Mouse (Mus musculus) induced T-regulatory cell, adult 2 months (primary cell): ENCODE measurements around the gene Gfm2.
"Not testable (repeated sequence)": the region's sequence is repeated elsewhere in the genome, so short reads cannot be mapped to it uniquely, and the experiment has no call there.

ENCODE experiments used
- DNase-seq: peaks from one replicate; pipeline ENCODE4 v3.0.0-alpha.2; 2012; ENCODE audit warnings: low read depth

Gene Gfm2

DNA sequence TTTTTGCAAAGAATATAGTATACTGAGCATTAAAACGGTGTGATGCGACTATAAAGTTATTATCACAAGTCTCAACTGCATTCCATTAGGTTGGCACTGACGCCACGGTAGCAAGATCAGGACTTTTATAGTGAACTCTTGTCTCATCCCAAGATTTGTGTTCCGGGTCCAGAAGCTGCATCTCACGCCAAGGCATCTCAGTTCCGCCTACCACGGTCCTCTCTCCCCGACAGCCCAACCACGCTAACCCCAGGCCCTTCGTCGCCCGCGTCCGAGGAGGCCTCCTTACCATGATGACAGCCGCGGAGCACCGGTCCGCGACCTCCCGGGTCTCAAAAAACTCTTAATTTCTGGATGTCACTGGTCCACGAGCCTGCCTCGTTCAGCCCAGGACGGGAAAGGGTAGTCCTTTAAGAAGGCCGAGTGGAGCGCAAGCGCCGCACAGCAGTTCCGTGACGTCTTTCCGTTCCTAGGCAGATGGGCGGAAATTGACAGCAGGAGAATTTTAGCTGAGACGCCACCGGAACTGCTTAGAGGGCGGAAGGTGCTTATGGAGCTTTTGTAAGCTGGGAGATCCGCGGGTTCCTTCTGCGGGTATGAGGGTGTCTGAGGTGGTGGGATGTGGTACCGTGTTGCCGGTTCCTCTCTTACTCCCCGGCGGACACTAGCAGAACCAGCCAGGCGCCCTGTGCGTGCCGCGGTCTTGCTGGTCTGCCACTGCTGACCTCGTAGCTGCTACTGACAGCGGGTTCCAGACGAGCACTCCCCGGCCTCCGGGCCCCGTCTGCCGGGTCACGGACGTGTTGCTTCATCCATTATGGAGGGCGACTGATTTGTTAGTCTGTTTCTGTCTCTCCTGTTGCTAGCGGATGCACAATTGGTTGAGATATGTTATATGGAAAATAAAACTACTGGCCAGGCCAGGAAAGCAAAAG lies at the start of gene Gfm2, which contains the start of gene Nsa2:
Gene Gfm2, plus strand, starts transcription at position 472 of the 935 bp plus-strand sequence.
Gene Nsa2, minus strand, starts transcription at position 472 of the 935 bp plus-strand sequence.
- DNase-seq: peak; percentile 97

DNA sequence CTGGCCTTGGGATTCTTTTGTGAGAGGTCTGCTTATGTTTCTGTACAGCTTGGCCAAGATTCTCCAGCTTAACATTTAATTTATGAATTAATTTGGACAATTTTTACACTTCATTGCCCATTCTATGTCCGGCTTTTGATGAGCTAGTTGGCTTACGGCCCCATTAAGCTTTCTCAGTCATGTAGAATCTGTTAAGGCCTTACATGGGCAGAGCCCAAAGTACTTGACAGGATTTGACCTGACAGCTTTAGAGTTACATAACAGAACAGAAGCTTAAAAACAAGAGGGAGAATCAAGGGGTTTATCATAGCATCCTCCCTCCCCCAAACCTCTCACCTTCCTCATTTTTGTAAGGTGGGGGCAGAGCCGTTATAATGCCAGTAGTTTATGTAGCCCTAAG lies 49.6 kb upstream of the Gfm2 start:
- no peak for DNase-seq

DNA sequence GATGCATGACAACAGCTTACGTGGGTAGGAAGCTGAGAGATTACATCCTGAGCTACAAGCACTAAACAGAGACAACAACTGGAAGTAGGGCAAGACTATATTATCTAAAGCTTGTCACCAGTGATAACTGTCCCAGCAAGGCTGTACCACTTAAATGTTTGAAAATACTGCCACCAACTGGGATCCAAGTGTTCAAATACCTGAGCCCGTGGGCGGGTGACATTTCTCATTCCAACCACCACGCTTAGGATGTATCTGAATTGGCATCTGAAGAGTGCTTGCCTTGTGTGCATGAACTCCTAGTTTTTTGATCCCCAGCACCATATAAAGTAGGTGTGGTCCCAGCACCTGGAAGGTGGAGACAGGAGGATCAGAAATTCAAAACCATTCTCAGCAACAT lies 42.0 kb upstream of the Gfm2 start:
- DNase-seq: no peak

DNA sequence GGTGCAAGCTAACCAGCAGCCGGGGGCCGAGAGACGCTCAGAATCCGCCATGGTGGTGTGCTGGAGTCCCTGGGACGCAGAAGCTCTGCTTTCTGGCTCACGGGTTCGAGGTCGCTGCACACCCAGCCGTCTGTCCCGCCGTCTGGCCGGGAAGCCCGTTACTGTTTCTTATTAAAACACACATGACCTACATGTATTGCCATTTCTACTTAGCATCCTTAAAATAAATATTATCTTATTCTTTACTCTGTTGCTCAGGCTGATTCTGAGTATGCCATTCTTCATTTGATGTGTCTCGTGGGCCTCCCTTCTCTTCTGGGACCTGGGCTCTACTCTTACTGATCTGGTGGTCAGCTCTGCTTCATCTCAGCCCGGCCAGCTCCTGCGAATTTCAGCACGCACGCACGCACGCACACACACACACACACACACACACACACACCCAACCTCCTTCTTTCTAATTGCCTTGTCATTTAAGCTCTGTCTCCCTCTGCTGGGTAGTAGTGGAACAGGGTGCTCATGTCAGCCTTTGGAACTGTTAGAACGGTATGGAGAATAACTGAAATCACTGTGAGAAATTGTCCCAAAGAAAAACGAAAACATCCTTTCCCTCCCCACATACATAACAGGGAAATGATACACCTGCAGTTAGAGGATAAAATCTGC lies 38.4 kb upstream of the Gfm2 start, which contains the start of gene Gm6169:
Gene Gm6169, minus strand, starts transcription at position 51 of the 666 bp plus-strand sequence.
- DNase-seq: peak; percentile 48

DNA sequence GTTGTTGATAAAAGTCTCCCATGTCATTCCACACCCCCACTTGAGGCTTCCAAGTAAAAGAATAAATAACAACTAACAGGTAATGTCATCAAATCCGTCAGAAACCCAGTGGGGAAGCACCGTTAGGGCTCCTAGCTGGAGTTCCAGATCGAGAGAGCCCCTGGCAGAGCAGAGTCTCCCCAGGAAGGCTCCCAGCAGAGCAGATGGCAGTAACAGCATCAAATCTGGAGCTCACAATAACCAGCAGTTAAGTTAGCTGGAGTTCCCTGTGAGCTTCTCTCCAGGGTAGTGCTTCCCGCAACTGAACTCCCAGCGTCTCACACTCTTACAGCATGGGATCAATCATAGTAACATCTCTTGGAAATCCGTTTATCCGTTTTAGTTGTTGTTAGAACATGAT lies 32.7 kb upstream of the Gfm2 start:
- DNase-seq: no peak

DNA sequence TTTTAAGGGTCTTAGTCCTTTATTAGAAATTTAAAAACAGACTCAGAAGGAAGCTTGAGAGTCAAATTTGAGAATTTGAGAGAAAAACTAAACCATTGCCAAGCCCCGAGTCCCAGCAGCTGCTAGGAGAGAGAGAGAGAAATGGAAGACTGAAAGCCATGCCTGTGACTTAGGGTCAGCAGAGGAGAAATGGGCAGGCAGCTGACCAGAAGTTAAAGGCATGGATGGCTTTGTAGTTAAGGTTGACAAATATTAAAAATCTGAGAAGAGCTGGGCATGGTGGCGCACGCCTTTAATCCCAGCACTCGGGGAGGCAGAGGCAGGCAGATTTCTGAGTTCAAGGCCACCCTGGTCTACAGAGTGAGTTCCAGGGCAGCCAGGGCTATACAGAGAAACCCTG lies 30.0 kb upstream of the Gfm2 start:
- not testable (repeated sequence) for DNase-seq

DNA sequence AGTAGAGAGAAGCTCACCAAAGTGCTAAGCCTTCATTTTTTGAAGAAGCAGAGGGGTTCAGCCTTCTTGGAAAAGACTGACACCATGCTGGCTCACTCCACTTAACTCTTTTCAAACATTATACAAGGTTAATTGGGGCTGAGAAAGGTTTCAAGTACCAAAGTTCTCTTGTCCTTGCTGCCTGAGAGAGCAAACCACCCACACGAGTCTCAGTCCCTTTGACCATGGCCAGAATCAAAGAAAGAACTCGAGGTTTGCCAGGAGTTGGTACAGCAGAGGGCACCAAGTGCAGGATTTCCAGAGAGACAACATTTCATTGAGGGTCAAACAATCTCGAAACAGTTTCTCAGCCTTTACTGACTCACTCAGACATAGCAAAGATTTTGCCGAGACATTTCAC lies 28.7 kb upstream of the Gfm2 start:
- no peak for DNase-seq

DNA sequence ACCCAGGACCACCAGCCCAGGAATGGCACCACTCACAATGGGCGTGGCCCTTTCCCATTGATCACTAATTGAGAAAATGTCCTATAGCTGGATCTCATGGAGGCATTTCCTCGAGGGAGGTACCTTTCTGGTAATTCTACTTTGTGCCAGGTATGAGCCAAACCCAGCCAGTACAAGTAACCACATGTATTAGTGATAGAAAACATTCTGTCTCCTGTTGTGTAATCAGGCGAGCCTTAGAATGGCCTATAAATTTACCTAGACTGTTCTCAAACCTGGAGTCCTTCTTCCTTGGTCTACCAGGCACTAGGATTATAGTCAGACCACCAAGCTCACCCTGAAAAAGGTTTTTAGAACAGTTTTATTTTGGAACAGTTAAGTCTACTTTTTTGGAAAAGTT lies 16.4 kb upstream of the Gfm2 start:
- DNase-seq: no peak

DNA sequence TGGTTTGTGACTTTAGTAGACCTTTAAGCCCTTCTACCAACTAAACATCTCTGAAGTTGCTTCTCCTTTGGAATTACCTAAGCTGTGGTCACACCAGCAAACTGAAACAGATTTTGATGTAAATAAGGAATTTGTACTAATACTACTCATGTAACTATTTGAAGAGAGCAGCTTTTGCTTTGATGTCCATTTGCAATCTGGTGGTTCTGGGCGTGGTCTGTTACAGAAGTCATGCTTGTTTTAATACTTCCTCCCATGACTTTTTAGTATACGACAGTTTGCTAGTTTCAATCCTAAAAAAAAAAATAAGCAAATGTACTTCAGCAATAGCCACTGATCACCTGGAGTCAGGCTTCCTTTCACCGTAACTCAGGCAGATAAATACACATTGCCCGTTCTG lies 8.1 kb upstream of the Gfm2 start:
- DNase-seq: not testable (repeated sequence)

DNA sequence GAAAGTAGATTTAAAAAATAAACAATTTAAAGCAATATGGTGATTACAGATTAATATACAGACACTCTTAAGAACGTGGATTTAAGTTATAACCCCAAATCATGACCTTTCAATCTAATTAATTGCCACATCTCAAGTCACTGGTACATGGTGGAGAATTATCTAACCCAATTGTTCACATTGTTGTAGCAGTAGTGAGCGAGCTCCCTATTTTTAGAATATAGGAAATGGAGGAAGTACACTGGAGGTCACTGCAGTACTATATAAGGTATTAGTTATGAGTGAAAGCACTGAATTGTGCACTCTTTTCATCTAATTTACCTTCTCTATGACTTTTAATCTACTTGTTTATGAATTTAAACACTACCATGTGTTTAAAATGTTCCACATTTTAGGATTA lies 7.3 kb upstream of the Gfm2 start:
- DNase-seq: not testable (repeated sequence)

DNA sequence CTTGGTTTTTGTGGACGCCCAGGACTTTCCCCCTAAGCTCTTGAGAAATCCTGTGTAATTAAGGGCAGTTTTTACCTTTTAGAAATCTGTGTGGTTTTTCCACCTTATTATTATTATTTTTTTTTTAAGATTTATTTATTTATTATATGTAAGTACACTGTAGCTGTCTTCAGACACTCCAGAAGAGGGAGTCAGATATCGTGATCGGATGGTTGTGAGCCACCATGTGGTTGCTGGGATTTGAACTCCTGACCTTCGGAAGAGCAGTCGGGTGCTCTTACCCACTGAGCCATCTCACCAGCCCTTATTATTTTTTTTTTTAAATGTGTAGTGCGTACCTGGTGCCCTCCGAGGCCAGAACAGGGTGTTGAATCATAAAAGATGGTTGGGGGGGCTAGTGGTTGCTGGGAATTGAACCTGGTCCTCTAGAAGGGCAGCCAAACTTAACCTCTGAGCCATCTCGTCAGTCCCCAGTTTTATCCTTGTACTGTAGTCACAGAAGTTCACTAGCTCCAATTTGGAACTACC lies 731 bp downstream of the Gfm2 start:
- peak; percentile 20 for DNase-seq

DNA sequence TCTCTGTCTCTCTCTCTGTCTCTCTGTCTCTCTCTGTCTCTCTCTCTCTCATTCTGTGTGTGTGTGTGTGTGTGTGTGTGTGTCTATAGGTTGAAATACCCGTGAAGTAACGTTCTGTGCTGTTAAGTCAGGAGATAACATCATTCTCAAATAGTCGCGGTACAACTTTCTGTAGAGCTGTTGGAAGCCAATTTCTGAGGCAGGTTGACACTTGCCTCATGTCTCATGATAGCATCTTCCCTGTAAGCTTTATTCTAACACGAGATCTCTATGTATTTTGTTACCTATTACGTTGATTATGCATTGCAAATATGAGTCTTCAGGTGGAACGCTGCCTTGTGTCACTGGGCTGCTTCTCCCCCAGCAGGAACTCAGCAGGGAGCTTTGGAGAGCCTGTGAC lies 4.6 kb downstream of the Gfm2 start:
- no peak for DNase-seq

DNA sequence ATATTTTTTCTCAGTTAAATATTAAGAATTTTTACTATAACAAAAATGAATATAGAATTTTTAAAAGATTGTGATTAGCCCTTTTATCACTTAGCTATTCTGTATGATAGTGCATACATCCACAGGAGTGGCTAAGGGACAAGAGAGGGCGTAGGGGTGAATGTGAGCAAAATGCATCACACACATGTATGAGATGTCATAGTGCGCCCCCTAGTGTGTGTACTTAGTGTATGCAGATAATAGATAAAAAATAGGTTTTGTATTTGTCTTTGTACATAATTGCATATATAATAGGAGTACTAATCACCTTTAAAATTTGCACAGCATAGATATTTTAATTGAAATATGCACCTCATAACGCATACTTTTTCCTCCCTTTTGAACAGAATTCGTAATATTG lies 8.1 kb downstream of the Gfm2 start:
- peak; percentile 80 for DNase-seq

DNA sequence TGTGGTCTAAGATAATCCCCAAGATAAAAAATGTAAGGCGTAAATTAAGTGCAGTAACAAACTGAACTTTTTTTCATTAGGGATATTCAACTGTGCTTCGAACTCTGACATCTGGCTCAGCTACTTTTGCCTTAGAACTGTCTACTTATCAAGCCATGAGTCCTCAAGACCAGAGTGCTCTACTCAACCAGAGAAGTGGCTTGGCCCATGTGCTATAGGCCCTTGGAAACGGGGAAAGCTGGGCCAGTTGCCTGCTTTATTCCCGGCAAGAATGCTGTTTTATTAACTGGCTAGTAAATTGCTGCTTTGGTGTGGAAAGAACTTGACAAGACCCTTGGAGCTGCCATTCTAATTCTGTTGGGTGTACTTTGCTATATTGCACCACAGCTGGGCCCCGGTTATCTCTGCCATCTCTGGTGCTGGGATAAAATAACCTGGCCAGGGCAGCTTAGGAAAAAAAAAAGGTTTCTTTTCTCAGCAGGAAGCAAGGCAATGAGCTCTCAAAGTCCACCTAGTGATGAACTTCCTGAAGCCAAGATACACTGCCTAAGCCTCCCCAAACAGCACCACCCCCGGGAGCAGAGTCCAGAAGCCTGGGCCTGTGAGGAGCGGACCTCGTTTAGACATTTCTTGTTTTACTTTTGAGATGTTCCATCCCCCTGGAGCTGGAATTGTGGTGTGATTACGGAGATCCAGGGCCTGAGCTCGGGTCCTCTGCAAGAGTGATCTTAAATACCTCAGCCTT lies 38.0 kb downstream of the Gfm2 start:
- no peak for DNase-seq

DNA sequence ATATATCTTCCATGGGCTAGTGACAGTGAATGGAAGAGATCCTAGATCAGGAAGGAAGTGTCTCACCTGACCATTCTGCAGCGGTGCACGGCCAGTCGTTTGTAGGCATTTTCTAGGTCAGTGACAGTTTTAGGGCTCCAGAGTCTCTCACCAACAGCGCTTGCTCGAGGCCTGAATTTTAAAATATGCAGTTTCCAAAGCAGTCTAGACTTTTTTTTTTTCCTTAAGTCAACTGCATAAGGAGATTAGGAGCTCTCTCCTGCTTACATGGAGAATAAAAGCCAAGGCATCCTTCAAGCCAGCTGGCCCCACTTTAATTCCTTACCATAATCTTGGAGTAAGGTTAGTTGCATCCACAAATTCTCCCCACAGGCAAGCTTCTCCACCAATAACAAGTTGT lies 39.0 kb downstream of the Gfm2 start:
- DNase-seq: no peak

DNA sequence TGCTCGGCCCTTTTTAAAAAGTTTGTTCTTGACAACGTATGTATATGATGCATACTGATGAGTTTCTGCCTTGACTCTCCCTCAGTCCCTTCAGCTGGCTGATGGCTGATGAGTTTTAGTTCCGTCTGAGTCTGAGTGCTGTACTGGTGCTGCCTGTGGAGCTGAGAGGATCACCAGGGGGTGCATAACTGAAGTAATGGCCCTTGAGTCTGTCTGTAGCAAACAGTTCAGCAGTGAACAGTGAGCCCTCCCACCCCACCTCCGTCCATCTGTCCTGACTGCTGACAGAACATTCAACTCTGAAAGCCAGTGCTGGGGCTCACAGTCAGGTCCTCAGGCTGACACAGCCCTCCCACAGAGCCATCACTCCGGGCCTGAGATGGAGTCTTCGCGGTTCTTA lies 41.2 kb downstream of the Gfm2 start:
- no peak for DNase-seq

DNA sequence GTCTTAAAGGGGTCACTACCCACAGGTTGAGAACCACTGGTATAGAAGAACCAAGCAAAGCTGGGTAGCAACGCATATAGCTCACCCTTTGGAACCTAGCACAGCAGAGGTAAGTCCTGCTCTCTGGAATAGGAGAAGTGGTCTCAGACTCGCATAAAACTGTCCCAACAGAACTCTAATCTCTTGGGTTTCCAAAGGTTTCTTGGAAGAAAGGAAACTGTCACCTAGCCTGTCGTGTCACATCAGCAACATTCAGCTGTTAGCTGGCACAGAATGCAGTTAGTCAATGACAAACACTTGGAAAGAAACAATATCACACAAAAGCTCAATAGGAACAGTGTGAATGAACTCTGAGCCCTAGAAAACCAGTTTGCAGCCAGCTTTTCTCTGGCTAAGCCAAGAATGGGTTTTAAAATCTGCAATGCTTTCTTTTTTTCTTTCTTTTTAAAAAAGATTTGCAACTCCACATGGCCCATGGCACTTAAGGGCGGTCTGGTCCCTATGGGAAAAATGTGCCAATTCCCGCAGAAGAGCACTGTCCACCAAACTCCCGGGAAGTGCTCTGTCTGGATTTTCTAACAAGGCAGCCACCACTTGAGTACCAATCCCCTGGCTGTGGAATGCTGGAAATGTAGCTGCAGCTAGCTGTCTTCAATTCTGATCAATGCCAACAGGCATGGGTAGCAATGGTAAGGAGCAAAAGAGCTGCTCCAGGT lies 42.5 kb downstream of the Gfm2 start:
- no peak for DNase-seq

DNA sequence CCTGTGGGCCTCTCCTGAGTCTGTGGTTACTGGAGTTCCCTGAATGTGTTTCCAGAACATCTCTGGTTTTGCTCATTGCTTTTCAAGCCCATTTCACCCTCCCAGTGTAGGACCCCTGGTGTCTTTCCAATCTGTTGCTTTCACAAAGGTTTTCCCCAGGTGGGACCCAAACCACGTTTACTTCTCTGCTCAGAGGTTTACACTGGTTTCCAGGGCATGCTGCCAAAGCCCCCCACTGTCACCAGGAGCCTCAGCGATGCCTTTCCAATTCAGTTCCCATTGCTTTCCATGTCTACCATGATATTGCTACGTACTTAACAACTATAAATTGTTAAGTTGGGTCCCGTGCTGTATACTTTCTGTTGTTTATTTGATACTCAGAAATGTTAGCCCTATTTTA lies 45.1 kb downstream of the Gfm2 start:
- DNase-seq: no peak

DNA sequence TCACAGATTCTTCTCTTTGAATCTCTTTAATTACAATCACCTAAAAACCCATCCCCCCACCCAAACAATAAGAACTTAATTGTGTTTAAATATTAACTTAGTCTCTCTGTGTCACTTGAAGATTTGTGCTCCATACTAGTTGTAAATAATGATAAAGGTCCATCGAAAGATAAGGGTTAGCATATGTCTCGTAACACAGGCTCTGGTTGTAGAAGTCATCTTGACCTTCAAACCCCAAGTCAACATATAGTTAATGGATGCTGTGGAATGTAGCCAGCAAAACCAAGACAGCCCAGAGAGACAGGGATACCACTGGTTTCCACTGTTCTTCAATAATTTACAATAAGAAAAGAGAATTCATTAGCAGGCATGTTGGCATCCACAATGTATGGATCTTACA lies 46.4 kb downstream of the Gfm2 start:
- no peak for DNase-seq

DNA sequence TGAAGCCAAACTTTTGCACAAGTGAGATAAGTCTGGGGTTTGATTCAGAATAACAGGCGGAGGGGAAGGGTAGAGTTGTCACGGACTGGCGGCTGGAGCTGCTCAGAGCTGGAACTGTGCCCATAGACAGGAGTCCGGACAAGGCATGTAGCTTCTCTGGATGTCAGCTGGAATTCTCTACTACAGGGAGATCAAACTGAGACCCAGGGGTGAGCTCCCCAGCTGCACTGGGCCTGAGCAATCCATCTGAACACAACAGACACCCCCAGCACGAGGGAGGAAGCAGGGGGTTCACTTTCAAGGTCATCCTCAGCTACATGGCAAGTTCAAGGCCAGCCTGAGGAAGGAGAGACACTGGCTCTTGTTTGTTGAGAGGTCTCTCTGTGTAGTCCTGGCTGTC lies 46.9 kb downstream of the Gfm2 start:
- DNase-seq: no peak

DNA sequence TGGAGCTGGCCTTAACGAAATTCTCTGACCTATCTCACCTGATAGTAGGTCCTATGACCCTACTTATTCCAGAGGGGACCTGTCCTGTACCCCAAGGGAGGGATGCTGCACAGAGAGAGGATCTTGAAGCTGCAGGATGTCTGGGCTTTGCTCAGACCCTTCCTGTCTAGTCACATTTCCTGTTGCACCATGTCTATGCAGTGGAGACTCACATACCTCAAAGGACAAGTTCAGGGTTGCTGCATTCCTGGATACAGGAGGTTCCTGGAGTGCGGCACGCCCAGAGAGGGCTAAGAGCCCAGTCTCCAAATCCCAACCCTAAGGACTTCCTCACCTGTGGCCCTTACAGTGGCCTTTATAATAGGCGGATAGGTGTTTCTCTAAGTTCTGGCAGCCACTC lies 48.6 kb downstream of the Gfm2 start:
- no peak for DNase-seq

DNA sequence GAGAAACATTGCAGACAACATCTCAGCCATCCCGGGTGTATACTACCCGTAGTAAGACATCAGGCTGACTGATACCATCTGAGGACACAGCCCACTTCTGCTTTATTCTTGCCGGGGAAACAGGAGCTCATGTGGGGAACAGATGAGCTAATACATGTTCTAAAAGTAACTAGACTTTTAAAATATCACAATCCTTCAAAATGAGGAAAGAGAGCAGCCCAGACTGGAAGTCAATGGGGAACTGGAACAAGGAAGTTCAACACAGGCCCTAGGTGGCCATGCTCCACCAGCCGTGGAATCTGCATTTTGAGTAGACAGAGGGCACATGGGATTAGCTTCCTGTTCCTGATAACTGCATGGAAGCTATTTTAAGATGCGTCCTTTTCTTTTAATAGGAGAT lies 50.0 kb downstream of the Gfm2 start:
- DNase-seq: no peak
